Mouse (Mus musculus) yolk sac, embryonic 10.5 days (tissue): ENCODE data around the gene Hpd.
A peak's percentile ranks its signal among the peaks of the same experiment; 100 is the strongest.

ENCODE experiments used
- DNase-seq: peaks from one replicate; pipeline ENCODE4 v3.0.0-alpha.2; 2017; ENCODE audit warnings: low spot score

The Hpd gene

DNA sequence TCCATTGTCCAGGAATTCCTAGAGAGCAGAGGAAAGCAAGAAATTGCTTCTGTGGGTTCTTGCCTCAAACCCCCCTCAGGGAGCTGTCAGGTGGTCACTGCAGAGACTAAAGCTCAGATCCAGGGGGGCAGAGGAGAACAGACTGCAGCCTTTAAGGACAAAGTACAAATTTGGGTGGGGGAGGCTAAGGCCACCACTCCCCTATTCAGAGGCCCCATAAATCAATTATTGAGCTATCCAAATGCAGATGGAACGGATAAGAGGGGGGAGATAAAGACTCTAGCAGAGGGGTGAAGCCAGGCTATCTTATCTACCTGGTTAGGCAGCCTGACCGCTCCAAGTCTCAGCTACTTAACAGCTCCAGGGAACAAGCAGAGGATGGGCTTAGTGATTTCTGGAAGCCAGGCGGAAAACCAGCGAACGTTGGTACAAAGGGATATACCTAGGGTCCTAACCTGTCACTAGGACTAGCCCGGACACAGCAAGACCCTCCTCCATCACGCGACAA, 47.6 kb downstream of the Hpd start:
- no peak for DNase-seq

DNA sequence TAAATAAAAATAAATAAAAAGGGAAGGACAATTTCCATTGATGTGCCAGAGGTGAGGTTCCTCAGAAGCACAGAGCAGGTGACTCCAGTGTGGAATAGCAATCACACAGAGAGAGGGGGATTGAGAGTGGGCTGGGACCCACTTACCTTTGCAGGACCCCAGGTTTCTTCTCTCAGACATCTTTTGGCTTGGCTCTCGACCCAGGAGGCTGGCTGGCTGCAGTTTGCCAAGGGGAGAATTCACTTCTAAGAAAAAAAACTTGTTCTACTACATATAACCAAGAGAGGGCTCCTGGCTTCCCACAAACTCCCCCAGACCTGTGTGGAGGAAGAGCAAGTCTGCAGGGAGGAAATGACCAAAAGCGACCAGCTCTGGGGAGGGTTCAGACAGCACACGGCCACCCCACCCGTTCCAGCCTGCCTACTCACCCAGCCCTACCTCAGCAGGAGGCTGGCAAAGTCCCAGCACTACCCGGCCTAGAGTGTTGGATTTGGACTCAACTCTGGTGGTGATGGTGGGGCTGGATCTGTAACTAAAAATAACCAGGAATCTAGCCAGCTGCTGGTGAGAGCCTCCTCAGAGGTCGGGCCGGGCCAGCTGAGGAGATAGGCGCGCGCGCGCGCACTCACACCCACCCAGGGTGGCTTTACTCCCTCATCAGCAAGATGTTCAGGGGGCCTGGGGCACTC, 48.2 kb downstream of the Hpd start:
- DNase-seq = peak; percentile 59

DNA sequence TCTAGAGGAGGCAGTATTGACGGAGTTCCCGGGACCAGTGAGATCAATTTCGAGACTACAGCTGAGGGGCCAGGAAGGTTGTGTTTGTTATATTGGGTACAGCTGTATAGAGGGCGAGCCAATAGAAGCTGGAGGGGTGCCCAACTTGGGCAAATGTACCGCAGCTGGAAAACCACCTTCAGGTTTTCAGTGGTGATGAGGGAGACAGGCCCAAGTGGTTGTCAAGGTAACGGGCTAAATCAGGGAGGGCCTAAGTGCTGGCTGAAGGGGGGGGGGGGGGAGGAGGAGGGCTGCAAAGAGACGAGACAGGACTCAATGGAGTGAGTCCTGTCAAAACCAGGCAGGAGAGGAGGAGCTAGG, 48.8 kb downstream of the Hpd start:
- DNase-seq = no peak

DNA sequence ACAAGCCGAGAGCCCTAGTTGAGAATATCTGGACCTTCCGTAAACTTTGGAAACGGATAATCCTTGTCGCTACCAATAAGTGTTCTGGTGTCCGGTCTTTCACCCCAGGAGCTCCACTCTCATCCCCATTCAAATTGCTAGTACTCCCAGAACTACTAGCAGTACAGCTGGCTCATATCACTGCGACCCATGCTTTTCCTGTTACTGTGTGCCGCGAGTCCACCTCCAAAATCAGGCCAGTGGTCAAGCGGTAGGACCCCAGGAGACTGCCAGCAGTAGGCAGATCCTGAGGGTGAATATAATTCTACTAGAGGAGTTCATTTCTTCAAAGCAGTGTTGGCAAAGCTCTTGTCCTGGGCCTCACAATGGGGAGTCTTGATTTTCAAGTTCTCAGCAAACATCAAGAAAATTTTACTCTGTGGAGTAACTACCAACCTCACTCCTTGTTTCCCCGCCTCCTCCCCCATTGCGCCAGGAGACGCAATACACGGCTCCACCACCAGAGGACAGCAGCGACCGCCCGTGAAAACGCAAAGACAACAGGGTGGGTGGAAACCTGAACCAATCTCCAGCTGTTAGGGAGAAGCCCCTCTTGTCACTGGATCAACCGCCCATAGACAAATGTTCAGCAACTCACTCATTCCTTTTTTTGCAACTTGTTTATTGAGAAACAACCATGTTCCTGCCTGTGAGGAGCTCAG, 49.3 kb downstream of the Hpd start:
- peak; percentile 84 for DNase-seq

DNA sequence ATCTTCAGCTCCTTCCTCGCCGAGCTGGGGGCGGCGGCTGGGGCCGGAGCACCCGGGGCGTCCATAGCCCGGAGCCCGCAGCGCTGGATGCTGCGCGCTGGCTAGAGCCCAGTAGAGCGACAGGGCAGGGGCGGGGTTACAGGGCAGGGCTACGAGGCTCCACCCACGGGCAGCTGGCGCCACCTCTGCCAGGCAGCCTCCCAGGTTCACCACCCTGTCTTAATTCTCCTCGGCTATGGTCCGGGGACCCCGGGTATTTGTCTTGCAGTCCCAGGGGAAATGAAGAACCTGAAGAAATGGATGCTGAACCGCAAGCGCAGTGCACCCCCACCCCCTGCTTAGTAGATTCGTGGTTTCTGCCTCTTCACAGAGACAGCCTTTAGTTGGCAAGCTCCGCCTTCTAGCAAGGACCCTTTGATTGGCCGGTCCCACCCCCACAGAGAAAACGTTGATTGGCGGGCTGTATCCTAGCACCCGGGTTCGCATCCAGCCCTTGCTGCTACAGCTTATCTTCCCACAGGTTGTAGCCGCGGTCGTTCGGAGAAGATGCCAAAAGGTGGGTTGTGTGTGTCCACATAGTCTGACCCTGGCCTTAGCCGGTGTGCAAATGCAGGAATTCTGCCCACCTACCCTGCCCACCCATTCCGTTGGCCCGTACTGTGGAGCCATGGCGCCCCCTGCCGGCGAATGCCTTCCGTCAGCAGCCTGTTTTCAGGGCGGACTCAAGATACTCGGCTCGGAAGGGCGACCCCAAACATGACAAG, 50.0 kb downstream of the Hpd start, which contains the start of gene Rhof:
Rhof (minus strand) TSS at position 385 of the 764 bp plus-strand sequence.
- peak; percentile 79 for DNase-seq

DNA sequence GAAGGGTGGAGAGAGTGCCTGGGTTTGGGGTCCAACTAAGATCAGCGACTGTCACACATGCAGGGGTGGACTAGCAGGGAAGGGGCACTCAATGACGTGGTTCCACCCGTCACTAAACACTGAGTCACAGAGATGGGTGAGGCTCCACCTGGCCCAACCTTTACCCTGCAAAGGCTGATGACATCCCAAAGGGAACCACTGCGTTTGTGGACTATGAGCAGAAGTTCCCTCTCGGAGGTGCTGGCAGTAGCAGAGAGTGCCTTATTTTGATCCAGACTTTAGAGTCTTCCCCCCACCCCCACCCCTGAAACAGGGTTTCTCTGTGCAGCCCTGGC, 51.7 kb downstream of the Hpd start:
- no peak for DNase-seq

DNA sequence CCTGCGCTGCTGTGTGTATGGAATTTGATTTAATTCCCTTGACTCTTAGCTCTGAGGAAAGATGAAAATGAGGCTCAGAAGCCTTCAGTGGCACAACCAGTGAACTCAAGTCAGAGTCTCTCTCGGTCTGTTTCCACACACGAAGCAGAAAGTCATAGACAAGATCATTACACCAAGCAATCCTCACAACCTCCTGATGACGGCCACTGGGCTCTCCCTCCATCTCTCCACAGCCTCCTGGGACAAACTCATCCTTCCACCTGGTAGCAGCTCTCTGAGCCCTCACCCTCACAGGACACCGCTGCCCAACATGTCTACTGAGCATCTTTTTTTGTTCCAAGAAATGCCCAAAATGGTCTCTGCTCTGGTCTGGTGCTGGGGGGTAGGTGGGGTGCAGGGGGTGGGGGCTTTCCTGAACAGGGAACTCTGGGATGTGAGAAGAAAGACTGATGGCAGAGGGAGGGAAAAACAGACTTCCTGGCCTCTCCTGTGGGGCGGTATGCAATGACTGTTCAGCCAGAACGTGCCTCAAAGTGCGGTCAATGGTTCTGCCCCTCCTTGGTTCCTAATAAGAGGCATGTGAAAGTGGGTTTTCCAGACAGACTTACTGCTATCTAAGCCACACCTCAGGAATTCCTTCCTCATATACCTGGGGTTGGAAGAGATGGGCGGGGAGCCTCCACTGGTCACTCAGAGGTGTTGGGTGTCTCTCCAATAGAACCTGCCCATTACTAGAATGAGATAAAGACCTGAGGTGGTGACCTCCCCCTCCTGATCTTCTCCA, 52.3 kb downstream of the Hpd start:
- DNase-seq = no peak

DNA sequence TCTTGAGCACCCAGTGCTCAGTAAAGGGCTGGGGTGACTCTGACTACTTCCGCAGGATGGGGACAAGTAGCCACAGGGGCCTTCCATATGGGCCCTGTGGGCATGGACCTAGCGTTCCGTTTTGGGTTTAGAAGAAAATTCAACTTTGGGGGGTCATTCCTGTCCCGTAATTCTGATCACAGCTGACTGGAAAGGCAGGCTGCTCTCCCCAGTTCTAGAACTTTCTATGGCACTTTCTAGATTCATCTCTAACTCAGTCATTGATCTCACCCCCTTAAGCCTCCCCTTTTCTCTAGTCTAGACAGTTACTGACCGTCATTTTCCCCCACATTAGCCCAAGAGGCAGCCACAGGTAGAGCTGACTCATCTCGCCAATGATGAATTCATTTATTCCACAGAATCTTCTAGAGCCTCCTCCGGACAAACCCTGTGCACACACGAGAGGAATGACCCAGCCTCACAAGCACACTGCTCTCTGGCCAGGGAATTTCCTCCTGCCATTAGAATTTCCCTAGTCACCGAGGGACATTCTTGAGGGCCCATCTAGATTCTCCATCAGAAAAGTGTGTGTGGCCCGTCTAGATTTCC, 53.3 kb downstream of the Hpd start:
- no peak for DNase-seq

DNA sequence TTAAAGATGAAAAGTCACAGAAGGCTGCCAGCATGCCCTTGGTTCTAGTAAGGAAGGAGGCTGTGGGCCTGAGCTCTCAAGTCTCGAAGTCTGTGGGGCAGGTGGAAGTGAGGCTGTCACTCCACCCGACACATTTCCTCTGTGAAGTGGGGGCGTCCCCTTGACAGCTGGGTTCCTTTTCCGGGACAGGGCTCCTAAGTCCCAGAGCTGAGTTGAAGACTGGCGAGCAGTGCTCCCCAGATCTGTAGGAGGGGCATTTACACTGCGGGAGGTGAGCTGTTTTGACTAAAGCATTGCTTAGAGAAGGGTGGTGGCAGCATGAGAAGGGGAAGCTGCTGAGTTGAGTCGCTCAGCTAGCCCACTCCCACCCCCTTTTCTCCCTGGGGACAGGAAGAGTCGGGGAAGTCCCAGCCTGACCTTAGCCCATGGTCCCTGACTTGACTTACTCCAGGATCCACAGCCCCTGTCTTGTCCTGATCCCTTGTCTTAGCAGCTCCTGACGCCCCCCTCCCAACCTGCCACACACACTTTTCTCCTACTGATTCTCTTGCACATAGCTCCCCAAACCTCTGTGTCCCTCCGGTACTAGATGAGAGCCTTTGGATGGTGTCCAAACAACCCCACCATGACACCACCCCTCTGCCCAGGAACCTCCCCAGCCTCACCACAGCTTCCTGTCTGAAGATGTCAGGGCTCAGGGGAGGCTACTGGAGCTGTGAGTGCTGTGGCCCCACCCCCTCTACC, 53.9 kb downstream of the Hpd start:
- DNase-seq = no peak

DNA sequence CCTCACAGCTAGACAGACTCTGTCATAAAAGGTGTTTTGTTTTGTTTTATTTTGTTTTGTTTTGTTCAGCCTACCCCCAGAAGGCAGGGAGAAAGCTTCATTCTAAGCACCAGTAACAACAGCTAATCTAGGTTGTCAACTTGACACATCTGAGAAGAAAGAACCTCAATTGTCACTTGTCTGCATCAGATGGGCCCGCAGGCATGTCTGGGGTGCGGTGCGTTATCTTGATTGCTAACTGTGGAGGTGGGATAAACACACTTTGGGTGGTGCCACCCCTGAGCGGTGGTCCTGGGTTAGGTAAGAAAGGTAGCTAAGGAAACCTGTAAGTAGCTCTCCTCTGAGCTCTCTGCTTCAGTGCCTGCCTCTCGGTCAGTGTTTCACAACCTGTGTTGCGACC, 55.5 kb downstream of the Hpd start:
- no peak for DNase-seq

DNA sequence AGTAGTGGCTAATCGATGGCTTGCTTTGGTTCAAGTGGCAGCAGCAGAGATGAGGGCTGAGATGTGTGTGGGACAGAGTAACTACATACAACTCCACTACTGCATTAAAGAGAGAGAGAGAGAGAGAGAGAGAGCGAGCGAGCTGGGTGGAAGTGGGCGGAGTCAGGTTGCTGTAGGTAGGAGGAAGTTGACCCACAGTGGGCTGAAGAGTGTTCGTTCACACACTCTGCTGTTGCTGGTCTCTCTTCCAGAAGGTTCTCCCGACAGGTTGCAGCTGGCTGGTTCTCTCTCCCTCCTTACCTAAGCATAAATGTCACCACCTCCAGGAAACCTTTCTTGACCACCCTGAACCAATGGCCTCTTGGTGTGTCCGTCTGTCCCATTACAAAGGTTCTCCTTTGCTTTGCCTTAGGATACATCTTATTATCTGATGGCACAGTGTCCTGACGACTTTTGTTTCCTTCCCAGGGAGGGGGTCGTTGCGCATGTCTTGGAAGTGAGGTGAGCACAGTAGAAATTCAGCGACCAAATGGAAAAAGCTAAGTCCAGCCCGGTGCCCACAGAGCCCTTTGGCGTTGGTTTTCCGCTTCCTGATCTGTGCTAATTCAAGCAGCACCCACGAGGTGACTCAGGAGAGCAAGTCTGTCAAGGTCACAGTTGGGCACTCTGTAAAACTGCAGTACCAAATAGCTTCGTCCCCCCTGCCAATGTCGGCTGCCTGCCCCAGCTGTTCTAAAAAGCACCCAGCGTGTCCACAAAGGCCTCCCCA, 56.7 kb downstream of the Hpd start:
- DNase-seq = no peak

DNA sequence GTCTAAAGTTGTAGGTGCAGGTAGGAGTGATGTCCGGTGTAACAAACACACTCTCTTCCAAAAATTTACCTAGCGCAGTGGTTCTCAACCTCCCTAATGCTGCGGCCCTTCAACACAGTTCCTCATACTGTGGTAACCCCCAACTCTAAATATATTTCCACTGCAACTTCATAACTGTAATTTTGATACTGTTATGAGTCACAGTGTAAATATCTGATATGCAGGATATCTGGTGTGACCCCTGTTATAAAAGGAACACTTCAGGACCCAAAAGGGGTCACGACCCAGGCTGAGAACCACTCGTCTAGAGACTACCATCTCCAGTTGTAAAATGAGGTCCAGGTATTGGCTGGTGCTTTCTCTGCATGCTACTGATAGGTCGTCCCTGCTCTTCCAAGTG, 57.4 kb downstream of the Hpd start:
- no peak for DNase-seq

DNA sequence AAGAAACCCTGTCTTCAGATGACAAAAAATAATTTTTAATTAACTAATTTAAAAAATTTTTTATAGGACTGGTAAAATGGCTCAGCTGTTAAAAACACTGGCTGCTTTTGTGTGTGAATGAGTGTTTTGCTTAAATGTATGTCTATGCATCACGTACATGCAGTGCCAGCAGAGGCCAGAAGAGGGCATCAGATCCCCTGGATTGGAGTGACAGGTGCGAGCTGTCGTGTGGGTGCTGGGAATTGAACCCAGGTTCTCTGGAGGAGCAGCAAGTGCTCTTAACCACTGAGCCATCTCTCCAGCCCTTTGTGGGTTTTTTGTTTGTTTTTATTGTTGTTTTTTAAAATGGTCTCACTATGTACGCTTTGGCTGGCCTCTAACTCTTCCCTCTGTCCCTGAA, 60.3 kb downstream of the Hpd start:
- DNase-seq = no peak
